Mouse (Mus musculus): ENCODE data around the gene Stx5a. TPM values are rescaled to one million over a fixed set of nuclear protein-coding genes. Genes with fewer than 3 reads are reported as not detected.

Gene Stx5a
- 10 to 100 TPM; 20.9 to 27.3 (median 25.4) TPM for total RNA-seq (2022)

DNA sequence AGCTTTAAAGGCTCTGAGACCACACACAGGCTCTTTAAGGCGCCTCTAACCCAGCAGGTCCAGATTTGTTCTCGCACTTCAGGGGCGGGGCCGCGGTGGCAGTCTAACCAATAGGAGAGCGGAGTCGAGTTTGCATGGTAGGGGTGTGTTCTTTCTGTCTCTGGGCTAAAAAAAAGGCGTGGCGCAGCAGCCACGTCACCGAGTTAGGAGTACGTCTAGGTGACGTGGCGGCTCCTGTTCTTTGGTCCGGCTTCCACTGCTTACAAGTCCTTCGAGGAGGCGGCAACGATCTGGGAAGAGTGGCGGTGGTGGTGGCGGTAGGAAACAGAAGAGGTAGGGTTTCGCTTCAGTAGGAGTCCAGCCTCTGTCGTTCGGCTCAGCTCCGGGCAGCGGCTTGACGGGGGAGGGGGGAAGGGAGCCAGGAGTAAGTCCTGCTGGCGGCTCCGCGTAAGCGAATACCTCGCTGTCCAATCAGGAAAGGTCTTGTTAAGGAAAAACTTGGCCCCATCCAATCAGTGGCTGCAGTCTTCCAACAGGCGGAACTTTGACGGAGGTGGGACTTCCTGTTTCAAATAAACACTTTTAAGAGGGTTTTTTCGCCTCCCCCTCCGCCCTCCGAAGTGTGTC is at the start of gene Stx5a:
Stx5a (plus strand) TSS at position 171 of the 627 bp plus-strand sequence.
- DNase-seq (ENCODE audit: low spot score) = peak; percentile 97

DNA sequence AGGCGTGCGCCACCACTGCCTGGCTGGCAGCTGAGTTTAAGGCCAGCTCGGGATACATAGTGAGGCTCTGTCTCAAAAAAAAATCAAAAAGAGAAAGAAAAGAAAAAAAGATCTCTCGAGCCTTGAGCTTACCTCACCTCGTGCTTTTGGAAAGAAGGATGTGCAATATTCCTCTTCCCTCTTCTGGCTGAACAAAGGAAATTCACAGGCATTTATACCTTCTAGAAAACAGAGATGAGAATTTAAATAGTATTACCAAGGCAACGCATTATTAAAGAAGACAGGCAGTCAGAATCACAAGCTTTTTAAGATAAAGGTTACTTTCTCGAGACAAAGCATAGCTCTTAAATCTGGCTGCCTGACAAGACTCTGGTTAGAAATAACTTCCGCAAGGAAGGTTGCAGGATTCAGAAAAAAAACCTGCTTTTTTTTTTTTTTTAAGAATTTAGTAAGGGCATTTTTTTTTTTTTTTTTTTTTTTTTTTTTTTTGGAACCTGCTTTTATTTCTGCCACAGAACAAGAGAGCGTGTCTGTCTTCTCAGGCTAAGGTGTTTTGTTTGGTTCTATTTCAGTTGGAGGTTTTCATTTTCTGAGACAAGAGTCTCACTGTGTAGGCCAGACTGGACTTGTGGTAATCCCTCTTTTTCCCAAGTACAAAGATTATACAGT is 49.2 kb upstream of the Stx5a start:
- DNase-seq (ENCODE audit: low spot score) = no peak

DNA sequence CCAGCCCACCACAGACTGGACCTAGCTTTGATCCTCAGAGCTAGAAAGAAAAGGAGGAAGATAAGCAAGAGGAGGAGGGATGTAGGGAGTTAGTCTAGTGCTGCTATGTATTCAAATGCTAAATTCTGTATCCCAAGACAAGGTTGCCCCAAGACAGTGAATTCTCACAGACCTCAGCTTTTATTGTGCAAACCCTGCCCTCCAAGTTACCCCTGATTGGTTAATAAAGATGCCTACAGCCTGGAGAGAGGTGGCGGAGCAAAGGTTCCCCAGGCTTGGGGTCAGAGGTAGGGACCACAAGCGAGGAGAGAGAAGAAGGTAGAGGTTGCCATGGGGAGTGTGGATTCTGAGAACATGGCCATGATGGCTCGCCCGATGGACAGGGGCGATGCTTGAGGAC is 48.5 kb upstream of the Stx5a start:
- no peak for DNase-seq (ENCODE audit: low spot score)

DNA sequence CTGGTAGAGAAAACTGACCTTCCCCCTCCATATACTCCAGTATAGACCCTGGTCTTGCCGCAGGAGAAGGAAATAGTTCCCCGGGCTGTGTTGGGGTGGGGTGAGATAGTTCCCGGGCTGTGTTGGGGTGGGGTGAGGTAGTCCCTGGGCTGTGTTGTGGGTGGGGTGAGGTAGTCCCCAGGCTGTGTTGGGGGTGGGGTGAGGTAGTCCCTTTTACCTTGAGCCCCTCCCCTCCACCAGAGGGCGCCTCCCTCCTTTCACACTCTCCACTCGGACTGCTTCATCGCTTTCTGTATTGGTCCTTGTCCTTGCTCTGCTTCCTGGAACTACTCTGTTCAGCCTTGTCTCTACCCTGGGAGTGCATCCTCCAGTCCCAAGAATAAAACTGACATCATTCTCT is 45.9 kb upstream of the Stx5a start:
- DNase-seq (ENCODE audit: low spot score) = no peak

DNA sequence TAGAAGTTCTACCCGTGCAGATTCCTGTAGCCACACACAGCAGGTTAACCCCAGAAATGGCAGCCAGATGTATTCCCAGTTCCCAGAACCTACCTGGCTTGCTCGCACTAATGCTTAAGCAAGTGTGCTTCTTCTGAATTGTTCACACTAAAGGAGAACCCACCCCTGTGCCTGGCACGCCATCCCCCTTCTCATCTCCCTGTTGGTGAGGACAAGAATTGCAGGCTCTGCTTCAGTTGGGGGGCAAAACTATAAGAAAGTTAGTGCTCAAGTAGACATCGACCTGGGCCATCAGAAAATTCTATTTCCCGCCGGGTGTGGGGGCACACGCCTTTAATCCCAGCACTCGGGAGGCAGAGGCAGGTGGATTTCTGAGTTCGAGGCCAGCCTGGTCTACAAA is 41.6 kb upstream of the Stx5a start:
- no peak for DNase-seq (ENCODE audit: low spot score)

DNA sequence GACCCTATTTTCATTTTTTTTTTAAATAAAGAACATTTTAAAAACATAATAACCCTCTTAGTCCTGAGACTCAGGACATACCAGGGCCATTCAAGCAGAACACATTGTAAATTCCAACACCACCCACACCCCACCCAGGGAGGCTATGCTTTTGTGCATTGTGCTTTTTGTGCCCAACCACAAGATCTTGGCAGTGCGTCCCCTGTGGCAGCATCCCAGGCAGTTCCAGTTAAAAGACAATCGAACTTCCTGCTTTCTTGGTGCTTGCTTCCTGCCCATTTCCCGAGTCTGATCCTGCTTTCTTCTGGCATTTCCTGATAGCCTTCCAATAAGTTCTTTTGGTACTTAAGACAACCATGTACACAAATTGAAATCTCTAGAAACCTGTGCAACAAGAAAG is 38.8 kb upstream of the Stx5a start:
- DNase-seq (ENCODE audit: low spot score) = no peak

DNA sequence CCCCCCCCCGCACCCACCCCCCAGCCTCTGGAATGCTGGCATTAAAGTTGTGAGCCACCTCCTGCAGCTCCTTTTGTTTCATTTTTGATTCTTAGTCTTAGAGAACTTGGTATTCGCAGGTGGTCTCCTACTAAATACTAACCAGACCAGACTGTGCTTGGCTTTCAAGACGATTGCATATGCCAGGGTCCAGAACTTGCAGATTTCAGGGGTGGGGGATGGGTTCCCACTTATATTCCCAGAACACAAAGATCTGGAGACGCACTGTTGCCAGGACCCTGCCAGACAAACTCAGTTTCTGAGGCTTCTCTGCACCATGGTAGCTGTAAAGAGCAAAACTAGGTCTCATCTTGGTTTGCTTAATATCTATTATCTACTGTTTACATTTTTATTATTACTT is 37.6 kb upstream of the Stx5a start:
- DNase-seq (ENCODE audit: low spot score) = no peak

DNA sequence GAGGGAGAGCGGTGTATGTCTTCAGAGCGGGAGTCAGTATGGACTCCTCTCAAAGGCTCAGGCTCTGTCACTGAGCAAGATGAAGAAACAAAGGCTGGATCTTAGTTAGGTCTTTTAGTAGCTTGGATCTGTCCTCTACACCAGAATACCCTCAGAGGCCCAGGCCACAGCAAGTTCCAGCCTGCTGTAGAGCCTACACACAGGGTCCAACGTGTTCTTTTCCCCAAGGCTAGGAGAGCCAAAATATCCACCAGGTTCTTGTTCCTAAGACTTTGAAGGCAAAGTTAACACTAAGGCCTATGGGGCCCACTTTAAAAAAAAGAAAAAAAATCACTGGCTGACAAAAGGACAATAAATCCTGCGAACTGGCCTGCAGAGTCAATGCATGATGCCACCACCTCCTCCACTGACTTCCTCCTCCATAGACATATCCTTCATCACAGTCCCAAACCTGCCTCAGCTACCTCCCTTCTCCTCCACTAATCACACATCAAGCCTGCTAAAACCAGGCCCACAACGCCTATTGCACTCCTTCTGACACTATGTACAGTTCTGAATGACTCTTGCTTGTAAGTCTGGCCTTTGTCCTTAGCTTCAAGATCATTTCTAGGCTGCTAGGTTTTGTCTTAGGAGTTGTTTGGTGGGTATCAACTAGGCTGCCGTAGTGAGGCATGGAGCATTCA is 36.0 kb upstream of the Stx5a start:
- DNase-seq (ENCODE audit: low spot score) = no peak

DNA sequence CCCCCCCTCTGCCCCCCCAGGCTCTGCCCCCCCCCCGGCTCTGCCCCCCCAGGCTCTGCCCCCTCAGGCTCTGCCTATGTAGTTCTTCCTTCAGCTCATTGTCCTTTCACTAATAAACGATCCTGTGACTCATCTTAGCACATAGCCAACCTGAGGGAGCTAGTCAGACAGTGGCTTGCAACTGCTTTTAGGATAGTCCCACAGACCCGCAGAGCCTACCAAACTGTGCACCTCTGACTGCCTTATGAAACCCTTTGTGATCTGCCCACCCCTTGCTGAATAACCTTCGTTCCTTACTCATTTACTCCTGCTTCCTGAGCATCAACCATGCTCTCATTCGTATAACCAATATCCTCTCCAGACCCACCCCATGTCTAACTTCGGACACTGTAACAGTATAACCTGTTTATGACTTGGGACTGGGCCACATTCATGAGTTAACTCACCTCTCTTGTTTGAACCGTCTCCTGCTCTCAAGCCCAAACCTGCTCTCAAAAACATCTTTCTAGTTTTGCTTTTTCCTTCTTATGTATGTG is 35.0 kb upstream of the Stx5a start:
- DNase-seq (ENCODE audit: low spot score) = no peak

DNA sequence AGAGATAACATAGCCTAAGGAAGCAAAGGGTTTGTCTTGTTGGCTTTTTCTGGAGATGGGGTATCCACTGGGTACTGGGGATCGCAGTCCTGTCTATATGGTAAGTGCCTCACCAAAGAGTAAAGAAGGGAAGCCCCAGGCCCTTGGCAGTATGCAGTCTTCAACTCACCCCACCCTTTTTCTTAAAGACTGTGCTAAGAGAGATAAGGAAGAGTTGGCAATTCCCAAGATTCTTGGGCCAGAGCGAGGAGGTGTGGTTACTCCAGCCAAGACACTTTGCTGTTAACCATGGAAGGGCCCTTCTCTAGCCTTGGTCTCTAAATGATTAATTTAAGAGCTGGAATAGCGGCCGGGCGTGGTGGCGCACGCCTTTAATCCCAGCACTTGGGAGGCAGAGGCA is 34.3 kb upstream of the Stx5a start:
- no peak for DNase-seq (ENCODE audit: low spot score)

DNA sequence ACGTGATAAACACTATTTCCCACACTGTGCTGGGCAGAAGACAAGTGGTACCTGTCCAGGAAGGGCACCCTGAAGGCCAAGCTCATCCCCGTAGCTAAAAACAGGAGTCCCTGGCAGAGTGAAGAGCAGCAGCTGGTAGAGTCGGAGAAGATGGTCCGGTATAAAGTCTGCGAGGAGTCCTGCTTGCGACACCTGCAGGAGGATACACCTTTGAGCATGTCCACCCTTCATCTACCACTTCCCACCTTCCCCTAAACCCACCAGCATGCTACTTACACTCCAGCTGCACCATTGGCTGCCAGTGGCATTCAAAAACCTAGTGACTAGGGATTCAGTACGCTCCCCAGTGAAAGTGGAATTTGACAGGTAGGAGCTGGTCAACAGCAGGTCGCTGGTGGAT is 32.3 kb upstream of the Stx5a start:
- no peak for DNase-seq (ENCODE audit: low spot score)

DNA sequence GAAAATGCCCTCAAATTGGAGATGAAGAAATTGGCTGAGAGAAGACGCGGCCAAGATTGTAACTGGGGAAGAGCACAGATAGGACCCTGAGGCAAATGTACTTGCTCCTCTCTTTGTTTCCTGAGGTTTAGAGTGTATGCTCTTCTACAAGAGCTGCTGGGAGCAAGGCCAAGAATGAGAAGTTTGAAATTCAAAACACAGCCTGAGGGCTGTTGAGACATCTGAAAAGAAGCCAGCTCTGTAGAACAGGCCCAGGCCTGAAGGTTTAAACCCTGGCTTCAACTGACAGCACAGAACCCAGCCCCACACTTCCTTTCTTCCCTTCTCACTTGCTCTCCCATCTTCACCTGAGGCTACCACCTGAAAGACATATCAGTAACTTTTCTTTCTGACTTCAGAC is 31.2 kb upstream of the Stx5a start:
- DNase-seq (ENCODE audit: low spot score) = no peak

DNA sequence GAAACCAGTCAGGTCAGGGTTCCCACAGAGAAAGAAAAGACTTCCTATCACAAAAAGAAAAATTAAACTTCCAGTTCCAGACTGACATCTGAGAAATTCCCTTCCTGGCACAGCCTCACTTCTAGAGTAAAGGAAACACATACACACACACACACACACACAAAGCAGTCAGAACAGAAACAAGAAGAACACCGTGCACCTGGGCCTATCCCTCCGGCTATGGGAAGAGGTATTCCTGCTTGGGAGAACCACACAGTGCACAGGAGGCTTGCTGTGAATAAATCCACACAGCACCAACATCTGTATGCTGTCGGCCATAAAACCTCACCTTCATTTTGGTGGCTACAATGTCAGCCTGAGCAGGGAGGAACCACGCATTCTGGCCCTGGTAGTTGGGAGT is 29.7 kb upstream of the Stx5a start:
- DNase-seq (ENCODE audit: low spot score) = no peak

DNA sequence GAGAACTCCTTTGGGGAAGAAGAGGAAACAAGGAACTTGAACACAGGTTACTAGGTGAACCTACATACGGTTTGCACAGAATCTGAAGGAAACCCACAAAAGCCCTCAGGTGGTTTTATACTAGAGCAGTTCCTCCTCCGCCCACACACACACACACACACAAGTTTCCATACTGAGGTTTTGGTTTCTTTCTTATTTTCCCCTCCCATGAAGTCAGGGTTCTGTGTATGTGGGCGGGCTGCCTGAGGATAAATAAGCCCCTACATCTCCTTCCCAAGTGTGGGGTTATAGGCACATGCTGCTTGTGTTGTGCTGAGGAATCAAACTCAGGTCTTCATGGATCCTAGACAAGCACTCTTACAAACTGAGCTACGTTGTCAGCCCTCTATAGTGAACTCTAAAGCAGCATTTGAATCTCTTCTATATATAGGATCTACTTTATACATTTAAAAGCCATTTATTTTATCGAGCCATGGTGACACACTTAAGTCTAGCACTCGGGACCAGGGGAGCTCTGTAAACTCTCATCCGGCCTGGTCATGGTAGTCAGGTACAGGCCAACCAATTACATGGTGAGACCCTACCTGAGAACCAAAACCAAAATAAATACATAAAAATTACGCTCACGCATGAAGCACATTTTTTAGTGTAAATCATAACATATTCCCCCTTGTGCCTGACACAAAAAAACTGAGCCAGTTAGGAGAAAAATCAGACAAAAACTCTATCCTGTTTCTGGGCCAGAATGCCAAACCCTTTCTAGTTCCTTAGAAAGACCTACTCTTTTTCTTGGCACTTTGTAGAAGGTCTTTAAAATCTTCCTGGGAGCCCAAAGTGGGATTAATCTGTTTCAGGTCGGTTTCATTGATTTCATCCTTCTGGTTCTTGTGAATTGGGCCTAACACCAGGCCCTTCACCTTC is 29.0 kb upstream of the Stx5a start:
- no peak for DNase-seq (ENCODE audit: low spot score)

DNA sequence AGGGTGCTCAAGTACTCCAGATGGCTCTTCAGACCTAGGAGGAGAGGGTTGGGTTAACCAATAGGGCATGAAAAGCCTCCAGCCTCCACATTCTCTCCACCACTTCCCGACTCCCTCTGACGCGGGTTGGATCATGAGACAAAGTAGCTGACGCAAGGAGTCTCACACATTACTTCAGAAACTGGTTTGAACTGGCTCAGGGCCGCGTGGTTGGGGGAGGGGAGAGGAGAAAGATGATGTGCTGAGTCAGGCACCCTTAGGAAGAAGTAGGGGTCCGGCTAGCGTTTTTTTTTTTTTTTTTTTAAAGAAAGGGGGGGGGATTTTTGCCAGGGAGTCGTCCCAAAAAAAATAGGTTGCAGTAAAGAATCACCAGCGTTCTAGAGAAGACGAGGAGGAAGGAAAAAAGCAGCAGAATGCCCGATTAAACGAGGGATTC is 28.3 kb upstream of the Stx5a start:
- peak; percentile 66 for DNase-seq (ENCODE audit: low spot score)

DNA sequence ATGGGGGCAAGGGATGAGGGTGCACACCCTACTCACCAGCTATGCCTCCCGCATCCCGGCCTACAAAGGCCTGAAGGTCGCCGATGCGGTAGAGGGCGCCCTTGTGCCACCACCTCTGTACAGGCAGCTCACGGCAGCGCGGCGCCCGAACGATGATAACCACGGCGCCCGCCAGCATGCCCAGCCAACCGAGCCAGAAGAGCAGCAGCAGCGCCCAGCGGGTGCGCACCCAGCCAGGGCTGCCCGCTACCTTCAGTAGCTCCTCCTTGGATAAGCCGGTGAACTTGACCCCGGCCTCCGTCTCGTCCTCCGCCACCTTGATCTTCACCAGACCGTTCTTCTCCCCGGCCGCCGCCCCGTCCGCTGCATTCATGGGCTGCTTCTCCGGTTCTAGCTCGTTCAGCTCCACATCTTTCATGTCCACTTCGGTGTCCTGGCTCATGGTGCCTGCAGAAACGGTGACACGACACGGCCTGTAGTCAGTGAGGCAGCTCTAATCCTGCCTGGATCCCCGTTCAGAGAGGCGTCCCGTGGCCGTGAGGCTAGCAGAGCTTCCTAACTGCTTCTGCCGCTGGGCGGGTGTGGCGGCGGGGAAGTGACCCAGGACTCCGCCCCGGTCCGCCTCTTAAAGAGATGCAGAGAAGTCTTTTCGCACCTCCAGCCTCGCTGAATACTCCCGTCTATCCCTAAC is 27.8 kb upstream of the Stx5a start:
- peak; percentile 92 for DNase-seq (ENCODE audit: low spot score)

DNA sequence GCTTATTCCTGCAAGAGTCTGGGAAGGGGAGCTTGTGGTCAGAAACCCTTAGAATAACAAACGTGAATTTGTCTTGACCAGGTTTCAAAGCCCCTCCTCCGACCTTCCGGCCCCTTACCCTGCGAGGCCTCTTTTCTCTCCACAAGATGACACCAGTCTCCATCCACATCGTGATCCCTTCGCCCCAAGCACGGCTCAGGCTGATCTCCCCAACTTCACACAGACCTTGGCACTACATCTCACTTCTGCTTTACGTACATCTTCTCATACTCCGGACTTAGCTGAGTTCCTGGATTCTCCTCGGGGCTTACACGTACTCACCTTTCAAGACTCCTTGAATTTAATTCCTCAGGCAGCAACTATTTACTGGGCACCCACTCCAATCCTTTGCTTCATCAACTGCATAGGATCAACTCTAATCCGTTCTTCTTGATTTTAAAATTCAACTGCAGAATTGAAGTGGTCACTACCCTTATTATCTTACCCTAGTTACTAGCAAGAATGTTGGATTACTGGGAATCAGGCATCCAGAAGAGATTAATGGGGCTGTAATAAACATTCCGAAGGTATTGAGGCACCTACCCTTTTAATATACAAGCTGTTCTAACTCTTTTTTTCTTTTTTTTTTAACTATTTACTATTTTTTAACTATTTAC is 27.1 kb upstream of the Stx5a start:
- no peak for DNase-seq (ENCODE audit: low spot score)

DNA sequence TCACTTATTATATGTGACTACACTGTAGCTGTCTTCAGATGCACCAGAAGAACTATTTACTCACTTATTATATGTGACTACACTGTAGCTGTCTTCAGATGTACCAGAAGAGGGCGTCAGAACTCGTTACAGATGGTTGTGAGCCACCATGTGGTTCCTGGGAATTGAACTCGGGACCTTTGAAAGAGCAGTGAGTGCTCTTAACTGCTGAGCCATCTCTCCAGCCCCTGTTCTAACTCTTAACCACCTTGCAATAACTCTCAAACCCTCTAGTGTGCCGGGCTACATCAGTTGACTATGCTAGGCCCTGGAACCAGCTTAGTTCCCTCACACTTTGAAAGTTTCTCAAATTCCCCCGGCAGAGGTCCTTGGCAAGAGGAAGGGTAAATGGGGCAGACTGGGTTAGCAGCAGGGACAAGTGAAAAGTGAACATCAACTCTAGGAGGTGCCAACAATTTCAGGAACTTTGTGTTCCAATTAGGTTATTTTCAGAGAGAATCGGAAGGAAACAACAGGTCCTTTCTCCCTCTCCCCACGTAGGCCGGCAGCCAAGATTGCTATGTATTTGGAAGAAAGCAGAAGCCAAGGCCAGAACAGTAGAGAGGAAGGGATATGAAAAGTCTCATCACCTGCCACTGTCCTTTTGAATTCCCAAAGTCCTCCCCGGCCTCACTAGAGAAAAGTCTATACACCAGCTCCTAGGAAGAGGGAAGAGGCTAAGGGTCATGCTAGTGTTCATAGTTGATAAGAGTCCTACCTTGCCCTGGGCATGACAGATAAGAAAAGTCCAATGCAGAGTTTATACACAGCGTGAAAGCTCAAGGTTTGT is 26.3 kb upstream of the Stx5a start:
- DNase-seq (ENCODE audit: low spot score) = no peak

DNA sequence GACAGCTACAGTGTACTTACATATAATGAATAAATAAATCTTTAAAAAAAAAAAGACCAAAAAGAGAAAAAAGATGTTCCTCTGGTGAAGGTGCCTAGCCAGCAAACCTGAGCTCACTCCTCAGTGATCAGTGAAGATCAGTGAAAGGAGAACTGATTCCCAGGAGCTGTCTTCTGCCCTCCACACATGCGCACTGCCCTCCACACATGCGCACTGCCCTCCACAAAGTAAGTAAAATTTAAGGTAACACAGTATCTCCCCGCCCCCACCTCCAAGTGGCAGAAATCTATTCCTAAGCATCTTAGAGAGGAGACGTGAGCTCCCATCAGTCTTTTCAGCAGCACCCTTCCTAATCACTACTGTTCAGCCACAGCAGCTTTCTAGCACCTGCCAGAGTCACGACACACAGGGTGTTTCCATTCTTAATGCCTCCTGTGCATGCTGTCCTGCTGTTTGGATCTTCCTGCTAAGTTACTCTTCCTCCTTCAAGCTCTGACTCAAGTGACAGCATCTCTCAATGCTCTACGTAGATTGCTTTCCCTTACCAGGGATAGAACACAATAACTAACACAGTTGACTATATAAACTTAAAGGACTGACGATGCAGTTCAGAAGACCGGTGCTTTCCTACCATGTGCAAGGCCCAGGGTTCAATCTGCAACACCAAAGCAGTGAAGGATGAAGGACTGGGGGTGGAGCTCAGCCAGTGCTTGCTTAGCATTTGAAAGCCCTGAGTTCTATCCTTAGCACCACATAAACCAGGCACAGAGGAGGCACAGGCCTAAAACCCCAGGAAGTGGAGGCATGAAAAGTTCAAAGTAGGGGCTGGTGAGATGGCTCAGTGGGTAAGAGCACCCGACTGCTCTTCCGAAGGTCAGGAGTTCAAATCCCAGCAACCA is 25.1 kb upstream of the Stx5a start:
- DNase-seq (ENCODE audit: low spot score) = no peak

Data from heart, adult 8-10 months (tissue).